Mouse (Mus musculus) monocyte, adult 2 months (primary cell): ENCODE results near the gene Col12a1.

Experiments
- DNase-seq, 2 experiments: peaks; one replicate each; pipeline ENCODE4 v3.0.0; 2022; ENCODE audit warnings: low spot score in 2 of 2, low read depth in 1 of 2

Gene Col12a1

GRCm38 (mm10) chr9:79605722-79606121 lies 112.9 kb downstream of the Col12a1 start:
- DNase-seq = no peak

DNA sequence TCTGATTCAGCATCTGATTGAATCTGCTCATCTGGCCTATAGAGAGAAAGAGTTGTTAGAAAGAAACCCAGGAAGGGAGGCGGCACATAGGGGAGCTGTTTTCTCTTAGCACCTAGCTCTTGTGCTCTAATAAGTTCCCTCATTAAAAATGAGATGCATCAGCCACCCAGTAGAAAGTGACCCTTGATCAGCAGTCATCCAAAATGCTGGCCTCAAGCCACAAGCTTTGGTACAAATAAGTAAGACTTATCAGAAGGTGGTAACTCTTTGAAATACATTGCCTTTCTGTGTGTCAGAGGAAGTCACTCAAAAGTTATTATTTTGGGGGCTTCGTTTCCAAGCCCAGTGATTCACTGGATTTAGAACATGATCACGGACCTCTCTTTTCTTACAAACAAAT lies 114.1 kb downstream of the Col12a1 start:
- no peak for DNase-seq

GRCm38 (mm10) chr9:79603448-79603847 lies 115.2 kb downstream of the Col12a1 start:
- no peak for DNase-seq

DNA sequence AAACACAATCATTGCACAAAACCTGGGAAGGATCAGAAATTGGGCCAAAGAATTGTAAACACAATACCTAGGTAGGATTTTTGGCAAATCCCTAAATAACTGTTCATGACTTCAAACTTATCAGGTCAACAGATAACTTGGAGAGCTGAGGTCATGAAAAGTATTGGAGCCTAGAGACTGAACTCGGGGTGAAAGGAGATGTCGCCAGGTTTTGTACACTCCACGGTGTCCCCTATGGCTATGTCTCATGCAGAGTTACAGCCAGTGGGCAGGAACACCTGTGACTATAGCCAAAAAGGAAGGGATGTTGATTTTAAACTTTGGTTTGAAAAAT lies 118.4 kb downstream of the Col12a1 start:
- DNase-seq = no peak

DNA sequence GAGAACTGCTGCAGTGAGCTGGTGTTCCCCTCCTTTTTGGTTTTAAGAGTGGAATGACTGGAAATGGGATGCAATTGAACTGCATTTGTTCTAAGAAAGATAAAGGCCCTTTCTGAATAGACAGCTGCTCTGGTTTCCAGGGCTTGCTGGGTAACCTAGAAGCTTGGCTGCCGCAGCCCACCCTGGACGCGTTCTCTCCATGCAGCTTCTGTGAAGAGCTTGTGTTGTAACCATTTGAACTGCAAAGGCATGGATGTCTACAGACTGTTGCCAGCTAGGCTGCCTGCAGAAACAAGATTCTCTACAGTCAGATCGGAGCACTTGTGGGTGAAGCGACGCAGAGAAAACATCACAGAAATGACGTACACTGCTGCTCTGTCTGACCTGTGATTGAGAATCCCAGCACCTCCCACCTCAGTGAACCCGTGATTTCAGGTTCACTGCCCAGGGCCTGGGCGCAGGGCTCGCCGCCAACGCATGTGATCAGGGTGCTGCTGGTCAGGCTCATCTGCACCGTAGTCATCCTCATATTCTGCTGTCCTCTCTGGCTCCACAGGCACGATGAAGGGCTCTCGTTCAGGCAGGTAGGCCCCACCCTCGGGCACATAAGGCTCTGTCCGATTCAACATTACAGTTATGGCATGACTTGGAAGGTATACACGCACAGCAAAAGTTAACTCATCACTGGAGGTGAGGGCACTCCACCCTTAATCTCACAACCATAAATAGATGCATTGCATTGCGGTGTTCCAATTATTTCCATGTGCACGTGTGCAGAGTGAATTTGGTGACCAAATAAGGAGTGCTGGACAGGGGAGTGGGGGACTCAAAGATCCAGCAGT lies 119.0 kb downstream of the Col12a1 start:
- DNase-seq = no peak

- DNase-seq = no peak
Observed at GRCm38 (mm10) chr9:79598578-79598977, 120.1 kb downstream of the Col12a1 start.

GRCm38 (mm10) chr9:79586415-79587195 lies 132.0 kb downstream of the Col12a1 start:
- DNase-seq = no peak

DNA sequence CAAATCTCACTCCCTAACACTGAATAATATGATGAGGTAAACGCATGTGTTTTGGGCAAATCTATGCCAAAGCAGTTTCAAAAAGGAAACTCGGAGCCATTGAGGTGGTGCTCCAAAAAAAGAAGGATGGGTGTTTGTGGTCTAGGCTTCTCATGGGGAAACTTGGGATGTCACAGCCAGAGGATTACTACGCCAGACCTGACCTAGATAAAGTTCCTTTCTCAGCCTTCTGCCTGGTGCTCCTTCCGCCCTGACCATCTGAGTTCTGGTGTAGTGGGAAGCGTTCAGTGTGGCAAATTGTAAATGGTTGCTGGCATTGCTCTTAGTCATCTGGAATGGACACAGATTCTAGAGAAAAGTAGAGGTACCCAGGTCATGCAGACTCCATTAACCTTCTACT lies 151.8 kb downstream of the Col12a1 start:
- no peak for DNase-seq

DNA sequence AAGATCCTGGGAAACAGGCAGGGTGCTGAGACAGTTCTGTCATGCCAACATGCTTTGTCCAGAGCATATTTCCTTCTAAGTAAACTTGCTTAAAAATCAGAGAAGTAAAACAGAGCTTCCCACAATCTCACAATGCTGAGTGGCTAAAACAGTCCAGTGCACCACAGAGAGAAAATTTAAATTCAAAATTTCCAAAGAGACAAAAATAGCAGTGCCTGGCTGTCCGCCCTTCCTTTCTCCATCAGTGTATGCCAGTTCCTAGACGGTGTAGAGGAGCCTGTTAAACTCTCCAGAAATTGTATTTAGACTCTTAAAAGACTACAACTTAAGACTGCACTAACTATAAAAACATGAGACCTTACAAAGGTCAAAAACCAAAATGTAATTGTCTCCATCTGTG lies 165.3 kb downstream of the Col12a1 start:
- DNase-seq = no peak
